Mouse (Mus musculus) heart, adult 2 months (tissue): ENCODE measurements around the gene Rnd2. TPM values are rescaled to one million over a fixed set of nuclear protein-coding genes. Genes with fewer than 3 reads are reported as not detected.
"Not testable (repeated sequence)": the region's sequence is repeated elsewhere in the genome, so short reads cannot be mapped to it uniquely, and the experiment has no call there.

Experiments
- DNase-seq, 2 experiments: peaks; one replicate each; pipeline ENCODE4 v3.0.0; 2021
- H3K27ac ChIP-seq: fragments of 200-600 bp; 2 replicates; pipeline ENCODE4 v1.8.1; 2022
- H3K27me3 ChIP-seq: fragments of 200-500 bp; 2 replicates; pipeline ENCODE4 v1.6.1; 2012; ENCODE audit warnings: mild to moderate bottlenecking, low read length, inconsistent platforms, mixed read lengths; ENCODE audit not compliant: control insufficient read depth, insufficient read depth
- H3K36me3 ChIP-seq: fragments of 200-500 bp; 2 replicates; pipeline ENCODE4 v1.6.1; 2012; ENCODE audit warnings: low read length, inconsistent platforms; ENCODE audit not compliant: control insufficient read depth, insufficient read depth
- H3K4me1 ChIP-seq: fragments of 200-500 bp; 2 replicates; pipeline ENCODE4 v1.6.1; 2011; ENCODE audit warnings: low read length; ENCODE audit not compliant: control insufficient read depth, insufficient read depth
- H3K4me3 ChIP-seq: fragments of 200-600 bp; 2 replicates; pipeline ENCODE4 v1.8.1; 2022
- H3K79me2 ChIP-seq: fragments of 200-500 bp; replicated peaks from 2 replicates; pipeline ENCODE4 v1.6.1; 2012; ENCODE audit warnings: mild to moderate bottlenecking, inconsistent platforms, low read length, moderate library complexity, mixed read lengths; ENCODE audit not compliant: control insufficient read depth, insufficient read depth
- H3K9ac ChIP-seq: fragments of 200-500 bp; 2 replicates; pipeline ENCODE4 v1.6.1; 2012; ENCODE audit warnings: low read depth, mild to moderate bottlenecking, control low read depth, inconsistent platforms, low read length, mixed read lengths
- CTCF ChIP-seq: fragments of 200-600 bp; IDR thresholded peaks from 2 replicates; pipeline ENCODE4 v1.8.1; 2022; ENCODE audit warnings: antibody characterized with exemption, mild to moderate bottlenecking, moderate library complexity
- EP300 ChIP-seq: fragments of 200-500 bp; IDR thresholded peaks from 2 replicates; pipeline ENCODE4 v1.6.1; 2011; ENCODE audit warnings: low read depth, low read length, control low read depth; ENCODE audit not compliant: insufficient read depth
- POLR2A ChIP-seq: fragments of 200-500 bp; IDR thresholded peaks from 2 replicates; pipeline ENCODE4 v1.6.1; 2011; ENCODE audit warnings: mild to moderate bottlenecking, low read depth, low read length, control low read depth; ENCODE audit not compliant: insufficient read depth
- WGBS: fragments of 180-500 bp; shearing (Covaris S2); methylation state at CpG from one replicate; pipeline ENCODE4 v1.1.7; 2018; 5-methylcytosine and 5-hydroxymethylcytosine counted together
- intact Hi-C: fragments of 180-260 bp; cut with DNase I; formaldehyde crosslinking; loops from one replicate; pipeline ENCODE4 v1.15.1; 2025
- polyA plus RNA-seq: library from polyadenylated mRNA; depleted of rRNA; stranded (reverse); fragments of >200 nt; gene quantifications from 2 replicates; pipeline ENCODE4 v1.2.3, GENCODE M21; 2012
- total RNA-seq, 2 experiments: library from RNA; stranded (reverse); gene quantifications; 2 replicates each; pipeline ENCODE4 v1.2.3; 2021

The Rnd2 gene
- total and polyA plus RNA-seq, 3 experiments: 5.8 to 8.0 (median 6.5) TPM

GRCm38 (mm10) chr11:101442127-101442693 is 22.6 kb upstream of the Rnd2 start, which contains the start of gene Rpl27:
Gene Rpl27 (plus strand): TSS chr11:101442298.
- no peaks in the 10 kb centered on the region; the same call in 1 of the 2 replicates for H3K79me2 ChIP-seq
- H3K27me3 ChIP-seq: no peaks in the 10 kb centered on the region
- H3K4me1 ChIP-seq: peaks cover 2% of the 10 kb centered on the region; the same call in 1 of the 2 replicates
- peak within 1 kb of the TSS; percentile 73 for H3K9ac ChIP-seq
- H3K36me3 ChIP-seq: peaks cover 18% of the 10 kb centered on the region
- WGBS: under 1% methylated on average over 42 of the region's 42 CpGs
- H3K4me3 ChIP-seq: peak within 1 kb of the TSS; percentile 93
- H3K27ac ChIP-seq: peak within 1 kb of the TSS; percentile 87
- TF ChIP-seq EP300 (peak; percentile 99), POLR2A (peak; percentile 94), CTCF (peak; percentile 68)
- peak; percentile 93 to 98 for DNase-seq
- intact Hi-C loops: loop anchor here (5.0 kb wide), 1 partner anchor 355 kb away; the partner anchor contains the start of gene Mlx

GRCm38 (mm10) chr11:101442760-101443159 is 22.0 kb upstream of the Rnd2 start:
- Histone ChIP-seq H3K79me2 (no peaks in the 10 kb centered on the region; the same call in 1 of the 2 replicates), H3K27ac (peak overlapping the region; percentile 87), H3K36me3 (peaks cover 18% of the 10 kb centered on the region), H3K4me1 (peaks cover 2% of the 10 kb centered on the region; the same call in 1 of the 2 replicates), H3K4me3 (peak overlapping the region; percentile 93), H3K27me3 (no peaks in the 10 kb centered on the region), H3K9ac (peak overlapping the region; percentile 73)
- WGBS: 1% methylated on average over 14 of the region's 14 CpGs
- TF ChIP-seq EP300: no peak
- TF ChIP-seq CTCF: no peak
- TF ChIP-seq POLR2A: no peak
- no peak for DNase-seq
- intact Hi-C loops: loop anchor here (5.0 kb wide), 1 partner anchor 355 kb away; the partner anchor contains the start of gene Mlx

GRCm38 (mm10) chr11:101446319-101446718 is 18.5 kb upstream of the Rnd2 start:
- WGBS: 76% methylated on average over 1 of the region's 1 CpGs
- no peak overlapping the region for H3K4me3 ChIP-seq

GRCm38 (mm10) chr11:101446860-101447259 is 17.9 kb upstream of the Rnd2 start:
- H3K79me2 ChIP-seq, H3K27ac ChIP-seq, intact Hi-C loops, H3K27me3 ChIP-seq, DNase-seq, H3K4me1 ChIP-seq, H3K9ac ChIP-seq, H3K4me3 ChIP-seq: not testable (repeated sequence)
- peaks cover 22% of the 10 kb centered on the region for H3K36me3 ChIP-seq
- WGBS: 93% methylated on average over 8 of the region's 8 CpGs

More at GRCm38 (mm10) chr11:101446319-101446718, 18.5 kb upstream of the Rnd2 start:
- no peak overlapping the region for H3K9ac ChIP-seq
- no peak overlapping the region for H3K27ac ChIP-seq
- no peaks in the 10 kb centered on the region for H3K27me3 ChIP-seq
- no peak for DNase-seq
- H3K36me3 ChIP-seq: peaks cover 20% of the 10 kb centered on the region
- no peak for TF ChIP-seq CTCF
- H3K79me2 ChIP-seq: no peaks in the 10 kb centered on the region; the same call in 1 of the 2 replicates
- peaks cover 7% of the 10 kb centered on the region for H3K4me1 ChIP-seq
- intact Hi-C loops: no loop called here

GRCm38 (mm10) chr11:101447786-101448185 is 17.0 kb upstream of the Rnd2 start:
- WGBS: 87% methylated on average over 5 of the region's 5 CpGs
- Histone ChIP-seq H3K4me3 (no peak overlapping the region), H3K27me3 (no peaks in the 10 kb centered on the region), H3K4me1 (peaks cover 8% of the 10 kb centered on the region), H3K36me3 (peaks cover 22% of the 10 kb centered on the region), H3K9ac (no peak overlapping the region), H3K79me2 (peaks cover 1% of the 10 kb centered on the region; the same call in 1 of the 2 replicates), H3K27ac (peak overlapping the region; percentile 90)
- DNase-seq: no peak
- intact Hi-C loops: loop anchor here (2.0 kb wide), 1 partner anchor 17 kb away; the partner anchor contains the start of gene Rnd2
- TF ChIP-seq CTCF: no peak
- TF ChIP-seq POLR2A: no peak
- TF ChIP-seq EP300: no peak

GRCm38 (mm10) chr11:101448274-101448746 is 16.5 kb upstream of the Rnd2 start, which contains the start of gene Ifi35:
Gene Ifi35 (plus strand): TSS chr11:101448407.
- TF ChIP-seq EP300: peak; percentile 79
- peak; percentile 99 for TF ChIP-seq POLR2A
- no peak for TF ChIP-seq CTCF
- H3K9ac ChIP-seq: peak within 1 kb of the TSS; percentile 69
- H3K27me3 ChIP-seq: no peaks in the 10 kb centered on the region
- peak within 1 kb of the TSS; percentile 68 for H3K4me3 ChIP-seq
- H3K36me3 ChIP-seq: peaks cover 18% of the 10 kb centered on the region
- DNase-seq: peak; percentile 83 to 89
- peaks cover 8% of the 10 kb centered on the region for H3K4me1 ChIP-seq
- WGBS: 3% methylated on average over 10 of the region's 10 CpGs
- H3K27ac ChIP-seq: peak within 1 kb of the TSS; percentile 90
- H3K79me2 ChIP-seq: 0 out of 2 replicates have a peak, but pooled peaks cover 1% of the 10 kb centered on the region
- intact Hi-C loops: loop anchor here (2.0 kb wide), 1 partner anchor 16 kb away; the partner anchor contains the start of gene Rnd2
